Mouse (Mus musculus) CH12.LX (cell line): ENCODE results near the gene Actl6b. TPM values are rescaled to one million over a fixed set of nuclear protein-coding genes. Genes with fewer than 3 reads are reported as not detected.

Experiments
- DNase-seq: peaks from one replicate; pipeline ENCODE4 v3.0.0-alpha.2; 2013; ENCODE audit errors: extremely low read depth
- H3K27ac ChIP-seq: 2 replicates; pipeline ENCODE4 v1.5.1; 2012; ENCODE audit warnings: low read depth, mild to moderate bottlenecking, control low read depth, moderate library complexity; ENCODE audit not compliant: insufficient read depth
- H3K27me3 ChIP-seq: replicated peaks from 2 replicates; pipeline ENCODE3; 2012; ENCODE audit warnings: inconsistent platforms
- H3K36me3 ChIP-seq, 2 experiments: replicated peaks in 1 of 2; 2 replicates each; pipeline versions ENCODE3 to v1.6.1; 2012; ENCODE audit warnings: inconsistent platforms in 1 of 2, low read length in 1 of 2, mild to moderate bottlenecking in 1 of 2, mixed read lengths in 1 of 2, moderate library complexity in 1 of 2; ENCODE audit not compliant: control insufficient read depth in 1 of 2, insufficient read depth in 1 of 2
- H3K4me1 ChIP-seq, 2 experiments: 2 replicates each; pipeline ENCODE4 v1.6.1; 2012; ENCODE audit warnings: inconsistent platforms in 1 of 2, moderate library complexity in 1 of 2; ENCODE audit not compliant: insufficient read depth in 2 of 2, control insufficient read depth in 1 of 2
- H3K4me2 ChIP-seq: 2 replicates; pipeline ENCODE4 v1.6.1; 2012; ENCODE audit warnings: low read depth, mild to moderate bottlenecking, control low read depth; ENCODE audit not compliant: poor library complexity, insufficient read depth, severe bottlenecking
- H3K4me3 ChIP-seq, 3 experiments: fragments of 150-350 bp in 1 of 3; sonication (generic) in 1 of 3; replicated peaks in 1 of 3; 2 replicates each; pipeline versions ENCODE3 to v1.5.1; 2011 to 2012; ENCODE audit warnings: low read depth in 2 of 3, low read length in 2 of 3, mild to moderate bottlenecking in 2 of 3, moderate library complexity in 2 of 3, control low read depth in 1 of 3, improper control_type of control experiment in 1 of 3, inconsistent platforms in 1 of 3, mixed read lengths in 1 of 3; ENCODE audit not compliant: poor library complexity in 1 of 3
- H3K79me2 ChIP-seq: replicated peaks from 2 replicates; pipeline ENCODE4 v1.6.1; 2012; ENCODE audit warnings: mild to moderate bottlenecking, moderate library complexity; ENCODE audit not compliant: control insufficient read depth, poor library complexity, insufficient read depth, severe bottlenecking; ENCODE audit errors: extremely low read depth
- H3K9ac ChIP-seq: 2 replicates; pipeline ENCODE4 v1.6.1; 2012; ENCODE audit warnings: low read depth, mild to moderate bottlenecking, control low read depth, moderate library complexity; ENCODE audit not compliant: insufficient read depth
- H3K9me3 ChIP-seq: replicated peaks from 2 replicates; pipeline ENCODE3; 2012; ENCODE audit warnings: low read length, inconsistent platforms, mixed read lengths
- CHD1 ChIP-seq: IDR thresholded peaks from 2 replicates; pipeline ENCODE4 v1.6.1; 2012; ENCODE audit warnings: low read depth, low read length, improper control_type of control experiment, inconsistent platforms
- E2F4 ChIP-seq: IDR thresholded peaks from 2 replicates; pipeline ENCODE4 v1.6.1; 2011; ENCODE audit warnings: low read depth, low read length, improper control_type of control experiment; ENCODE audit not compliant: insufficient replicate concordance
- EP300 ChIP-seq: IDR thresholded peaks from 2 replicates; pipeline ENCODE4 v1.6.1; 2011; ENCODE audit warnings: low read length, improper control_type of control experiment
- HCFC1 ChIP-seq: IDR thresholded peaks from 2 replicates; pipeline ENCODE4 v1.6.1; 2012; ENCODE audit warnings: low read depth, mild to moderate bottlenecking, inconsistent platforms, low read length, improper control_type of control experiment
- IRF4 ChIP-seq: IDR thresholded peaks from 2 replicates; pipeline ENCODE4 v1.6.1; 2014; ENCODE audit warnings: low read depth, mild to moderate bottlenecking, inconsistent platforms, low read length, improper control_type of control experiment
- JUND ChIP-seq: conservative IDR thresholded peaks from 2 replicates; pipeline ENCODE4 v1.6.1; 2011; ENCODE audit warnings: low read depth, low read length, improper control_type of control experiment
- MXI1 ChIP-seq: IDR thresholded peaks from 2 replicates; pipeline ENCODE4 v1.6.1; 2011; ENCODE audit warnings: mild to moderate bottlenecking, low read depth, low read length, improper control_type of control experiment
- POLR2A ChIP-seq: IDR thresholded peaks from 2 replicates; pipeline ENCODE4 v1.6.1; 2011; ENCODE audit warnings: low read depth, mild to moderate bottlenecking, improper control_type of control experiment, low read length
- RAD21 ChIP-seq: IDR thresholded peaks from 2 replicates; pipeline ENCODE4 v1.6.1; 2011; ENCODE audit warnings: low read depth, mild to moderate bottlenecking, low read length, improper control_type of control experiment, moderate library complexity
- SIN3A ChIP-seq: IDR thresholded peaks from 2 replicates; pipeline ENCODE4 v1.6.1; 2012; ENCODE audit warnings: low read length, improper control_type of control experiment, inconsistent platforms
- SMC3 ChIP-seq: IDR thresholded peaks from 2 replicates; pipeline ENCODE4 v1.6.1; 2011; ENCODE audit warnings: low read depth, low read length, improper control_type of control experiment
- TCF12 ChIP-seq: IDR thresholded peaks from 2 replicates; pipeline ENCODE4 v1.6.1; 2014; ENCODE audit warnings: low read depth, mild to moderate bottlenecking, inconsistent platforms, low read length, improper control_type of control experiment
- ZC3H11A ChIP-seq: IDR thresholded peaks from 2 replicates; pipeline ENCODE4 v1.6.1; 2012; ENCODE audit warnings: low read depth, mild to moderate bottlenecking, inconsistent platforms, low read length, improper control_type of control experiment
- dilution Hi-C: fragments of 300-500 bp; cut with MboI; formaldehyde crosslinking; loops from 2 replicates; pipeline ENCODE4 v1.14.3; 2020; ENCODE audit warnings: low sequenced_read_pairs; ENCODE audit not compliant: extremely low pct_unique_long_range_greater_than_20kb, extremely low pct_ligation_motif_present
- in situ Hi-C: fragments of 300-500 bp; cut with MboI; formaldehyde crosslinking; loops from 3 replicates; pipeline ENCODE4 v1.14.3; 2019; ENCODE audit warnings: low sequenced_read_pairs, low pct_ligation_motif_present, low pct_unique_long_range_greater_than_20kb, mixed read lengths
- polyA plus RNA-seq: library from polyadenylated mRNA; unstranded; fragments of >175 nt; gene quantifications from 2 replicates; pipeline ENCODE4 v1.2.1, GENCODE M21; 2012; ENCODE audit warnings: low read depth; ENCODE audit not compliant: insufficient read length
- total RNA-seq, 2 experiments: library from RNA; depleted of rRNA; stranded (reverse); fragments of 300-350 nt in 1 of 2; fragments of >200 nt in 1 of 2; gene quantifications; 2 replicates each; pipeline ENCODE4 v1.2.3; 2012 to 2014

The Actl6b gene
- total and polyA plus RNA-seq, 3 experiments, result not detected

- H3K9ac ChIP-seq, result peak overlapping the region; percentile 96
- H3K79me2 ChIP-seq, result peaks cover 29% of the 10 kb centered on the region
- dilution Hi-C loops, result no loop called here
- peaks cover 1% of the 10 kb centered on the region for H3K27me3 ChIP-seq
- peak; percentile 21 for DNase-seq
- in situ Hi-C loops, result loop anchor here (5.0 kb wide), 1 partner anchor 36 kb away; the partner anchor contains the start of gene Tfr2
- TF ChIP-seq CHD1 (no peak), EP300 (no peak), E2F4 (no peak), POLR2A (no peak), JUND (no peak), IRF4 (peak; percentile 14; the same call in 1 of the 2 replicates), TCF12 (0 out of 2 replicates have a peak, but pooled peaks have one; percentile 6), HCFC1 (no peak), RAD21 (no peak)
- no peaks in the 10 kb centered on the region for H3K9me3 ChIP-seq
- H3K4me3 ChIP-seq, result peak overlapping the region; percentile 79 to 93 (median 93)
- peaks cover 30 to 39% of the 10 kb centered on the region in 2 experiments for H3K36me3 ChIP-seq
- peak overlapping the region; percentile 44; the same call in 1 of the 2 replicates for H3K27ac ChIP-seq
- peaks cover 3 to 38% of the 10 kb centered on the region in 2 experiments; a peak in 3 of 4 replicates for H3K4me1 ChIP-seq
- peak overlapping the region; percentile 81 for H3K4me2 ChIP-seq
Measured at GRCm38 (mm10) chr5:137531414-137532130, 21.7 kb upstream of the Actl6b start.

- Histone ChIP-seq H3K27ac (peak overlapping the region; percentile 44; the same call in 1 of the 2 replicates), H3K4me1 (peaks cover 3 to 37% of the 10 kb centered on the region in 2 experiments; a peak in 3 of 4 replicates), H3K36me3 (peaks cover 27 to 32% of the 10 kb centered on the region in 2 experiments), H3K4me2 (peak overlapping the region; percentile 81), H3K4me3 (peak overlapping the region; percentile 79 to 93 (median 93)), H3K9ac (peak overlapping the region; percentile 96), H3K9me3 (no peaks in the 10 kb centered on the region), H3K79me2 (peaks cover 29% of the 10 kb centered on the region), H3K27me3 (peaks cover 1% of the 10 kb centered on the region)
- peak; percentile 14 for DNase-seq
- TF ChIP-seq SMC3 (no peak), ZC3H11A (no peak), SIN3A (peak; percentile 46; the same call in 1 of the 2 replicates), MXI1 (peak; percentile 38; the same call in 1 of the 2 replicates)
- in situ Hi-C loops, result loop anchor here (5.0 kb wide), 1 partner anchor 35 kb away; the partner anchor contains the start of gene Tfr2
- dilution Hi-C loops, result no loop called here
Measured at GRCm38 (mm10) chr5:137532131-137532807, 21.0 kb upstream of the Actl6b start.
